Mouse (Mus musculus): ENCODE measurements around the gene Stard7. TPM values are rescaled to one million over a fixed set of nuclear protein-coding genes. Genes with fewer than 3 reads are reported as not detected.

Stard7 gene
- polyA plus RNA-seq (2015; fragmentation: Nextera tagmentation; extraction: Ambion mirVana): 91.1 and 94.5 TPM in 2 replicates

DNA sequence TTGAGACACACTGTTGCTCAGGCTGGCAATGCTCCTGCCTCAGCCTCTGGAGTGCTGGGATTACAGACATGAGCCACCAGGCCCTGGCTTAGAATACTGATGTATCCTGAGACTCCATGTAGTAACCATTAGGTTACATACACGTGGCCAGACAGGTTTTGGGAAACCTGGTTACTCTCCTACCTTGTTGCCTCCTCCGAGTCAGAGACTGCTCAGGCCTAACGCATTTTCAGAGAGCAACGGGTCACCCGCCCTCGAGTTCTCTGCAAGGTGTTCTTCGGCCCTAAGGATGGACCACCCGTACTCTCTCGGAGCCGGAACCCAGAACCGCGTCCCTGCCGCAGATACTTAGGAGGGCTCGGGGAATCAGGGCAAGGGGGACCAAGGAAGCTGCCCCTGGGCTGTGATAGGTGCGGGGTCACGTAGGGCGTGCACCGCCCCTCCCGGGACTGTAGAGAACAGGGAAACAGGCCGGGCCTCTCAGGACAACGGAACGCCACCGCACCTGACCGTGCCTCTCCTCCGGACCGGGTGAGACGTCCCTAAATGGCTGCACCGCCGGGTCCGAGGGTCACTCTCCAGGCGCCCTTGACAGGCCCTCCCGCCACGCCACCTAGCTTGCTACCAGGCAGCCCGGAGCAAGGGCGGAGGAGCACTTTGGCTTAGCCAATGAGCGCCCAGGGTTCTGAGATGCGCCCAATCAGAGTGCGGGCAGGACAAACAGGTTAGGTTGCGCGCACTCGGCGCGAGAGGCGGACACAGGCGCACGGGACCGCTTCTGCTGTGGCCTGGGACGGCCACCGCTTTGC is at the start of gene Stard7:
Stard7 (plus strand) TSS at position 728 of the 809 bp plus-strand sequence.
- H3K4me3 ChIP-seq (ENCODE audit: low read depth, low read length): peak within 1 kb of the TSS; percentile 97
- ATAC-seq: peak; percentile 99
- peaks cover 26% of the 10 kb centered on the region for H3K4me1 ChIP-seq (ENCODE audit: control insufficient read depth, insufficient read depth, low read length)
- H3K27ac ChIP-seq (ENCODE audit: low read length): peak within 1 kb of the TSS; percentile 95
- H3K9me3 ChIP-seq (replicated peaks; ENCODE audit: control insufficient read depth, low read length, poor library complexity, severe bottlenecking): no peaks in the 10 kb centered on the region
- under 1% methylated on average over 47 of the region's 49 CpGs for WGBS
- no peaks in the 10 kb centered on the region for H3K27me3 ChIP-seq (ENCODE audit: control insufficient read depth, insufficient read depth, low read depth, low read length)
- H3K4me2 ChIP-seq (ENCODE audit: low read length): peak within 1 kb of the TSS; percentile 63
- peak within 1 kb of the TSS; percentile 90 for H3K9ac ChIP-seq (ENCODE audit: low read depth, low read length)
- H3K36me3 ChIP-seq (ENCODE audit: control insufficient read depth, insufficient read depth, low read length): no peaks in the 10 kb centered on the region; the same call in 1 of the 2 replicates

GRCm38 (mm10) chr2:127225261-127225660 is 44.8 kb upstream of the Stard7 start:
- Histone ChIP-seq H3K4me1 (ENCODE audit: control insufficient read depth, insufficient read depth, low read length) (no peaks in the 10 kb centered on the region), H3K4me3 (ENCODE audit: low read depth, low read length) (no peak overlapping the region), H3K9ac (ENCODE audit: low read depth, low read length) (no peak overlapping the region), H3K4me2 (ENCODE audit: low read length) (no peak overlapping the region), H3K9me3 (replicated peaks; ENCODE audit: control insufficient read depth, low read length, poor library complexity, severe bottlenecking) (no peaks in the 10 kb centered on the region), H3K27me3 (ENCODE audit: control insufficient read depth, insufficient read depth, low read depth, low read length) (no peaks in the 10 kb centered on the region), H3K36me3 (ENCODE audit: control insufficient read depth, insufficient read depth, low read length) (peaks cover 60% of the 10 kb centered on the region), H3K27ac (ENCODE audit: low read length) (no peak overlapping the region)
- no peak for ATAC-seq
- 100% methylated on average over 3 of the region's 3 CpGs for WGBS

DNA sequence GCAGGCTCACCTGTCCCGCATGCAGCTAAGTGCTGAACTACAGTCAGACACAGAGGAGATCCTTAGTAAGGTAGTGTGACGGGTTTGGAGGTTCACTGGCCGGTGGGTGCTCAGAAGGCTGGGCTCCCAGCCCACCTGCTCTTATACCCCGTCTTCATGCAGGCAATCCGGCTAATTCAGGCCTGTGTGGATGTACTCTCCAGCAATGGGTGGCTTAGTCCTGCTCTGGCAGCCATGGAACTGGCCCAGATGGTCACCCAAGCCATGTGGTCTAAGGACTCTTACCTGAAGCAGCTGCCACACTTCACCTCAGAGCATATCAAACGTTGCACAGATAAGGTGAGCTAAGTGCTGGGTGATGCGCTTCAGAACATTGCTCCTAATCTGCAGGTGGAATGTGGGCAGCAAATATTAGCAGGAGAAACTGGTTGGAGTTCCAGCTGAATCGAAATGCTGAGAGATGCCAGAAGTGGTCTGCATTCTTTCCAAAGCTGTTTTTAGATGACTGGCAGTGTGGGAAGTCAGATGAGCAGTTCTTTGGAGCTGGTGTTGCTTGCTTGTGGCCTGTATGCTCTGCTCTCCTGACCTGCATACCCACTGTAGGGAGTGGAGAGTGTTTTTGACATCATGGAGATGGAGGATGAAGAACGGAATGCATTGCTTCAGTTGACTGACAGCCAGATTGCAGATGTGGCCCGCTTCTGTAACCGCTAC is 32.0 kb upstream of the Stard7 start:
- 96% methylated on average over 11 of the region's 11 CpGs for whole genome bisulfite sequencing
- H3K36me3 ChIP-seq (ENCODE audit: control insufficient read depth, insufficient read depth, low read length): peaks cover 56% of the 10 kb centered on the region
- no peaks in the 10 kb centered on the region for H3K9me3 ChIP-seq (replicated peaks; ENCODE audit: control insufficient read depth, low read length, poor library complexity, severe bottlenecking)
- H3K27me3 ChIP-seq (ENCODE audit: control insufficient read depth, insufficient read depth, low read depth, low read length): no peaks in the 10 kb centered on the region
- no peak overlapping the region for H3K4me2 ChIP-seq (ENCODE audit: low read length)
- no peak overlapping the region for H3K9ac ChIP-seq (ENCODE audit: low read depth, low read length)
- no peak for ATAC-seq
- no peak overlapping the region for H3K27ac ChIP-seq (ENCODE audit: low read length)
- no peak overlapping the region for H3K4me3 ChIP-seq (ENCODE audit: low read depth, low read length)
- H3K4me1 ChIP-seq (ENCODE audit: control insufficient read depth, insufficient read depth, low read length): no peaks in the 10 kb centered on the region

DNA sequence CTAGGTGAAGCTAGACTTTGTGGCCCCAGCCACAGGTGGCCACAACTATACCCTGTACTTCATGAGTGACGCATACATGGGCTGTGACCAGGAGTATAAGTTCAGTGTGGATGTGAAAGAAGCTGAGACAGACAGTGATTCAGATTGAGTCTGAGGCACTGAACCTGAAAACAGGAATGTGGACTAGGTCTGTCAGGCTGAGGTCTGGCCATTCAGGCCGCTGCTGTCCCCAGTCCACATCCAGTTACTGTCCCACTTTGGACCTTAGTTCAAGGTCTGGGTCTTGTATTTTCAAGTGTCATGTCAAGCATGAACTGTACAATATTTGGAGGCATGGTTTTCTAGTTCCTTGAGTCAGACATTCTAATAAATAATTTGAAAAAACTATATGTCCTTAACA is 30.0 kb upstream of the Stard7 start:
- Histone ChIP-seq H3K9me3 (replicated peaks; ENCODE audit: control insufficient read depth, low read length, poor library complexity, severe bottlenecking) (no peaks in the 10 kb centered on the region), H3K9ac (ENCODE audit: low read depth, low read length) (no peak overlapping the region), H3K4me3 (ENCODE audit: low read depth, low read length) (no peak overlapping the region), H3K4me1 (ENCODE audit: control insufficient read depth, insufficient read depth, low read length) (no peaks in the 10 kb centered on the region), H3K36me3 (ENCODE audit: control insufficient read depth, insufficient read depth, low read length) (peaks cover 44% of the 10 kb centered on the region), H3K4me2 (ENCODE audit: low read length) (no peak overlapping the region), H3K27me3 (ENCODE audit: control insufficient read depth, insufficient read depth, low read depth, low read length) (no peaks in the 10 kb centered on the region), H3K27ac (ENCODE audit: low read length) (no peak overlapping the region)
- ATAC-seq: no peak
- WGBS: 94% methylated on average over 2 of the region's 2 CpGs

DNA sequence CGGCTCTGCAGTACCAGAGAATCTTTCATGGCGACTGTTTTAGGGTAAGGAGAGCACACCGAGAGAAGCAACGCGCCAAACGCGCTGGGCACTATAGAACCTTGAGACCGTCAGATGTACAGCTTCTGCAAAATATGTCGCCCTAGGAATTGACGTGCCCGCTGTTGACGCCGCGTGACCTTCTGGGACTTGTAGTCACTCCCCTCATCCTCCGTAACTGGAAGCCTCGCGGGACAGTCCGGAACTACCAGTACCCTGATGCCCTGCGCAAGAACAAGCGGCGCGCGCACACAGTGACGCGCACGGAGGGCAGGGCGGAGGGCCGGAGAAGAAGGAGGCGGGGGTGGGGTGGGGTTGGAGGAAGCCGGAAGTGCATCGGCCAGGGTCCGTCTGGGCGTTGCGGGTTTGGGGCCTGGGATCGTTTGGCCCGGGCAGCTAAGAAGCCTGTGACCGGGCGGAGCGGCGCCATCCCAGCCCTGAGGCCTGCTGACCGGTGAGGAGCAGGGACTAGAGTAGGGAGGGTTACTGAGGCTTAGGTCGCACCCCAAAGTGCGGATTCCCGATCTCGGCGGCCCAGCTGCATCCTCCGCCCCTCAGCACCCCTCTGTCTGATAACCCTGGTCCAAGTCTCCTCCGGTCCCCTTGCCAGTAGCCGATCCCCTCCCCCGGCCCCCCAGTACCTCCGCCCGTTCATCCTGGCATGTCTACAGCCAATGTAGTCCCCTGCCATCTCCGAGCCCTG is 22.3 kb upstream of the Stard7 start, which contains the start of the genes Ciao1 and Tmem127:
Ciao1 (minus strand) TSS at position 225 of the 742 bp plus-strand sequence.
Tmem127 (plus strand) TSS at position 317 of the 742 bp plus-strand sequence.
- Histone ChIP-seq H3K4me2 (ENCODE audit: low read length) (peak within 1 kb of the TSS; percentile 88), H3K4me1 (ENCODE audit: control insufficient read depth, insufficient read depth, low read length) (peaks cover 30% of the 10 kb centered on the region), H3K27me3 (ENCODE audit: control insufficient read depth, insufficient read depth, low read depth, low read length) (no peaks in the 10 kb centered on the region), H3K9me3 (replicated peaks; ENCODE audit: control insufficient read depth, low read length, poor library complexity, severe bottlenecking) (no peaks in the 10 kb centered on the region), H3K4me3 (ENCODE audit: low read depth, low read length) (peak within 1 kb of the TSS; percentile 97), H3K27ac (ENCODE audit: low read length) (peak within 1 kb of the TSS; percentile 85), H3K36me3 (ENCODE audit: control insufficient read depth, insufficient read depth, low read length) (peaks cover 4% of the 10 kb centered on the region), H3K9ac (ENCODE audit: low read depth, low read length) (peak within 1 kb of the TSS; percentile 94)
- WGBS: under 1% methylated on average over 53 of the region's 53 CpGs
- ATAC-seq: peak; percentile 98

DNA sequence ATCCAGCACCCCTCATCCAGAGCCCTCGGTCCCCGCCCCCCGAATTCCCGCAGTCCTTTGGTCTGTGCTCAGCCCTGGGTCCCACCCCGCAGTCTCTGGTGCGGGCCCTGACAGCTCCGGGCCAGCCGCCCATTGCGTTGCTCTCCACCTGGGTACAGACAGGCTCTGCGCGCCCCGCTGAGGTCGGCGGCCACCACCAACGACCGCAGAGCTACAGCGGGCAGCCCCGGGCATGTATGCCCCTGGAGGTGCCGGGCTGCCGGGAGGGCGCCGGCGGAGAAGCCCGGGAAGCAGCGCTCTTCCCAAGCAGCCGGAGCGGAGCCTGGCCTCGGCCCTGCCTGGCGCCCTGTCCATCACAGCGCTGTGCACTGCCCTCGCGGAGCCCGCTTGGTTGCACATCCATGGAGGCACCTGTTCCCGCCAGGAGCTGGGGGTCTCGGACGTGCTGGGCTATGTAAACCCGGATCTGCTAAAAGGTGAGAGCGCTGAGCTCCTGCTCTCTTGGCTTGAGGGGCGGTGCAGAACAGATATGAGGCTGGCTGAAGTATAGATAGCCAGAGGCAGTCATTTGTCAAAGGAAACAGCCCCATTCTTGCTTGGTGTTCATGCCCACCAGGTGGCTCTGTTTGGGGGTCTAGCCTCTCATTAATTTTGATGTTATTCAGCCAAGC is 21.5 kb upstream of the Stard7 start:
- peaks cover 4% of the 10 kb centered on the region for H3K36me3 ChIP-seq (ENCODE audit: control insufficient read depth, insufficient read depth, low read length)
- ATAC-seq: peak; percentile 69

DNA sequence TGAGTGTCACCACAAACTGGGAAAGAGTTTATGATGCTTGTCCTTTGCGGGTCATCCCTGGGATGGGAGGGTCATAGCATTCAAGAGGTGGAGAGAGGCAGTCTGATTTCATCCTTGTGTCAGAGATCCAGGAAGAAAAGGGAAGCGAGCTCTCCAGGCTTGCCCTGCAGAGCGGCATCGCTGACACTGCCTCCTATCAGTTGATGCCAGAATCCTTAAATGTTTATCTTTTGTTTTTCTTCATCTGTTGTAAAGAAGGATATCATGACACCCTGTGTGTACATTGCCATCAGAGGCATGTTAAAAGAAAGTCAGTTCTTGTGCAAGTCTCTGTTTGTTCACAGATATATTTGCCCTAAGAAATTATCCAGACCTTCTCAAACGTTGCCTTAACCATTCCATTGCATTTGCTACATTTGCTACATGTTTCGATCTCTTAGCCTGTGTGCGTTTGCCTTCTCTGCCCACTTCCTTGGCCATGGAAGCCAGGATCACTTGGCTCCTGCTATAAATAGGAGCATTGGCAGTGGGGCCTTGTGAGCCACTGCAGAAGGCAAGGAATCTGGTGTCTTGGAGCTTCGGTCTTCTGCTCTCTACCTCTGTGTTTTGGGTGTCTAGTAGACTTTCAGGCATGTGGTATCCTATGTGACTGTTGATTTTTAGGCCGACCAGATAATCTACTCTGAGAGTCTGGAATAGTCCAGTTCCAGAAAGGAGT is 19.6 kb upstream of the Stard7 start:
- WGBS: 94% methylated on average over 9 of the region's 9 CpGs
- no peak overlapping the region for H3K4me2 ChIP-seq (ENCODE audit: low read length)
- H3K27me3 ChIP-seq (ENCODE audit: control insufficient read depth, insufficient read depth, low read depth, low read length): no peaks in the 10 kb centered on the region
- no peak overlapping the region for H3K9ac ChIP-seq (ENCODE audit: low read depth, low read length)
- H3K9me3 ChIP-seq (replicated peaks; ENCODE audit: control insufficient read depth, low read length, poor library complexity, severe bottlenecking): no peaks in the 10 kb centered on the region
- ATAC-seq: no peak
- H3K4me1 ChIP-seq (ENCODE audit: control insufficient read depth, insufficient read depth, low read length): peaks cover 30% of the 10 kb centered on the region
- no peak overlapping the region for H3K4me3 ChIP-seq (ENCODE audit: low read depth, low read length)
- peaks cover 3% of the 10 kb centered on the region for H3K36me3 ChIP-seq (ENCODE audit: control insufficient read depth, insufficient read depth, low read length)
- no peak overlapping the region for H3K27ac ChIP-seq (ENCODE audit: low read length)

More for the DNA sequence above, 21.5 kb upstream of the Stard7 start:
- H3K4me3 ChIP-seq (ENCODE audit: low read depth, low read length): peak overlapping the region; percentile 97
- under 1% methylated on average over 38 of the region's 39 CpGs for whole genome bisulfite sequencing
- H3K9me3 ChIP-seq (replicated peaks; ENCODE audit: control insufficient read depth, low read length, poor library complexity, severe bottlenecking): no peaks in the 10 kb centered on the region
- peaks cover 30% of the 10 kb centered on the region for H3K4me1 ChIP-seq (ENCODE audit: control insufficient read depth, insufficient read depth, low read length)
- peak overlapping the region; percentile 94 for H3K9ac ChIP-seq (ENCODE audit: low read depth, low read length)
- peak overlapping the region; percentile 88 for H3K4me2 ChIP-seq (ENCODE audit: low read length)
- H3K27me3 ChIP-seq (ENCODE audit: control insufficient read depth, insufficient read depth, low read depth, low read length): no peaks in the 10 kb centered on the region
- peak overlapping the region; percentile 85 for H3K27ac ChIP-seq (ENCODE audit: low read length)

DNA sequence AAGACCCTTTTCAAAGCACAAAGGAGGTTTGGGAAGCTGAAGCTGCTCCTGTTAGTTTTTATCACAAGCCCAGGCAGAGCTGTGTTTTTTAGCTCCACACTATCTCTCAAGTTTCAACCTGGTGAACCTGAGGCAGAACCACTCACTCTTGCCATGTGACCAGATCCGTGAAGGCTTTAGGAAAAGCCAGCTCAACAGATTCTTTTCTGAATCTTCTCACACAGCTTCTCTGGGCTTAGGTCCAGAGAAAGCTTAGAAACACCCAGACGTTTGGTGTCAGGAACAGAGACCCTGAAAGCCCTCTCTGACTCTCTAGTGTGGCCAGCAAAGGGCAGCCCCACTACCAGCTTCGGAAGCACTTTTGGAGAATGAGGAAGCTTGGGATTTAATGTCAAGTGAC is 18.6 kb upstream of the Stard7 start:
- no peak overlapping the region for H3K9ac ChIP-seq (ENCODE audit: low read depth, low read length)
- 76% methylated on average over 3 of the region's 3 CpGs for WGBS
- no peaks in the 10 kb centered on the region for H3K9me3 ChIP-seq (replicated peaks; ENCODE audit: control insufficient read depth, low read length, poor library complexity, severe bottlenecking)
- H3K4me1 ChIP-seq (ENCODE audit: control insufficient read depth, insufficient read depth, low read length): peaks cover 27% of the 10 kb centered on the region
- H3K27ac ChIP-seq (ENCODE audit: low read length): no peak overlapping the region
- H3K27me3 ChIP-seq (ENCODE audit: control insufficient read depth, insufficient read depth, low read depth, low read length): no peaks in the 10 kb centered on the region
- ATAC-seq: no peak
- H3K4me3 ChIP-seq (ENCODE audit: low read depth, low read length): no peak overlapping the region
- H3K36me3 ChIP-seq (ENCODE audit: control insufficient read depth, insufficient read depth, low read length): no peaks in the 10 kb centered on the region
- H3K4me2 ChIP-seq (ENCODE audit: low read length): no peak overlapping the region

All from midbrain, embryonic 16.5 days (tissue).